In genomic region chr2:128523425-128524108, GRCm38 (mm10) we compare ENCODE assay signal across 20 mouse cellular contexts.
A peak's percentile ranks its signal among the peaks of the same experiment; 100 is the strongest.
DNase-seq lines count a peak whose midpoint lies in the region; ATAC-seq and TF ChIP-seq lines count a peak whose summit lies in the region.
"Had no signal": no experiment of that assay in that cellular context is flagged by ENCODE, and none has a peak within 500 bp of the region (broad histone marks: within the 10 kb centered on the region; RNA-seq: fewer than 3 reads in every experiment).

No protein-coding gene starts in this region.

- H3K4me2 ChIP-seq in embryonic facial prominence, embryonic 12.5 days (replicated peaks): no peak overlapping the region
- no peak overlapping the region for H3K4me2 ChIP-seq in lung, embryonic 15.5 days
- no peak overlapping the region for H3K4me2 ChIP-seq in lung, postnatal 0 days (replicated peaks; ENCODE audit: low read depth, low read length)
- H3K4me2 ChIP-seq in limb, embryonic 14.5 days (replicated peaks; ENCODE audit: low read depth, low read length, severe bottlenecking): no peak overlapping the region
- H3K4me2 ChIP-seq: heart, embryonic 15.5 days; hindbrain, embryonic 13.5 days; liver, embryonic 15.5 days; midbrain, embryonic 11.5 days had no signal

- no peak overlapping the region for H3K9ac ChIP-seq in embryonic facial prominence, embryonic 12.5 days
- H3K9ac ChIP-seq in lung, embryonic 15.5 days: no peak overlapping the region
- H3K9ac ChIP-seq in lung, postnatal 0 days (replicated peaks; ENCODE audit: low read depth): no peak overlapping the region
- H3K9ac ChIP-seq in limb, embryonic 14.5 days (ENCODE audit: low read depth, low read length, severe bottlenecking): no peak overlapping the region
- H3K9ac ChIP-seq: forebrain, postnatal 0 days; heart, embryonic 15.5 days; hindbrain, embryonic 13.5 days; liver, embryonic 15.5 days had no signal

- H3K4me3 ChIP-seq in embryonic facial prominence, embryonic 12.5 days: no peak overlapping the region
- H3K4me3 ChIP-seq in embryonic facial prominence, embryonic 10.5 days: no peak overlapping the region
- H3K4me3 ChIP-seq in lung, embryonic 15.5 days: no peak overlapping the region
- H3K4me3 ChIP-seq in lung, postnatal 0 days (ENCODE audit: low read depth, low read length): no peak overlapping the region
- H3K4me3 ChIP-seq in embryonic fibroblast, embryonic 13.5 days (ENCODE audit: insufficient read depth, low read length): no peak overlapping the region
- no peak overlapping the region for H3K4me3 ChIP-seq in limb, embryonic 14.5 days (replicated peaks; ENCODE audit: low read length)
- H3K4me3 ChIP-seq: erythroblast, embryonic 14.5 days; heart, embryonic 15.5 days; hindbrain, embryonic 13.5 days; liver, embryonic 15.5 days had no signal

- intact Hi-C loops in left cerebral cortex, postnatal 25 days (cut with DNase I): no loop called here

- no peaks in the 10 kb centered on the region for H3K27me3 ChIP-seq in embryonic facial prominence, embryonic 12.5 days
- H3K27me3 ChIP-seq in embryonic facial prominence, embryonic 10.5 days (replicated peaks; ENCODE audit: low read depth, poor library complexity, severe bottlenecking): no peaks in the 10 kb centered on the region
- H3K27me3 ChIP-seq in lung, embryonic 15.5 days: no peaks in the 10 kb centered on the region
- H3K27me3 ChIP-seq in lung, postnatal 0 days (replicated peaks; ENCODE audit: insufficient read depth, low read length): no peaks in the 10 kb centered on the region
- H3K27me3 ChIP-seq in limb, embryonic 14.5 days (ENCODE audit: control insufficient read depth, insufficient read depth, low read length): no peaks in the 10 kb centered on the region
- H3K27me3 ChIP-seq: heart, embryonic 15.5 days; hindbrain, embryonic 13.5 days; liver, embryonic 15.5 days had no signal

- H3K9me3 ChIP-seq in embryonic facial prominence, embryonic 12.5 days: no peaks in the 10 kb centered on the region
- H3K9me3 ChIP-seq in embryonic facial prominence, embryonic 10.5 days: no peaks in the 10 kb centered on the region
- no peaks in the 10 kb centered on the region for H3K9me3 ChIP-seq in lung, embryonic 15.5 days
- H3K9me3 ChIP-seq in lung, postnatal 0 days (ENCODE audit: low read length): no peaks in the 10 kb centered on the region
- H3K9me3 ChIP-seq in limb, embryonic 14.5 days (ENCODE audit: control insufficient read depth, low read length): no peaks in the 10 kb centered on the region
- H3K9me3 ChIP-seq: heart, embryonic 15.5 days; hindbrain, embryonic 13.5 days; liver, embryonic 15.5 days had no signal

- 56% methylated on average over 4 of the region's 4 CpGs for WGBS in embryonic facial prominence, embryonic 12.5 days
- 71% methylated on average over 4 of the region's 4 CpGs for WGBS in embryonic facial prominence, embryonic 10.5 days
- 61% methylated on average over 4 of the region's 4 CpGs for WGBS in lung, embryonic 15.5 days
- WGBS in lung, postnatal 0 days: 57% methylated on average over 4 of the region's 4 CpGs
- 35% methylated on average over 4 of the region's 4 CpGs for WGBS in limb, embryonic 14.5 days

- no peak for TF ChIP-seq CTCF in lung, postnatal 0 days (IDR thresholded peaks at IDR 0.05)
- no peak for TF ChIP-seq CTCF in embryonic fibroblast, embryonic 13.5 days (IDR thresholded peaks at IDR 0.05; ENCODE audit: borderline replicate concordance, insufficient read depth, low read length)

- H3K27ac ChIP-seq in embryonic facial prominence, embryonic 12.5 days: 0 out of 2 replicates have a peak overlapping the region, but pooled peaks have one; percentile 3
- H3K27ac ChIP-seq in embryonic facial prominence, embryonic 10.5 days (replicated peaks): no peak overlapping the region
- peak overlapping the region; percentile 30; the same call in 1 of the 2 replicates for H3K27ac ChIP-seq in lung, embryonic 15.5 days
- no peak overlapping the region for H3K27ac ChIP-seq in lung, postnatal 0 days (ENCODE audit: low read length)
- peak overlapping the region; percentile 60 for H3K27ac ChIP-seq in embryonic fibroblast, embryonic 13.5 days (ENCODE audit: insufficient read depth, low read length)
- H3K27ac ChIP-seq in limb, embryonic 14.5 days (replicated peaks; ENCODE audit: low read depth, low read length): peak overlapping the region; percentile 40
- H3K27ac ChIP-seq: heart, embryonic 15.5 days; hindbrain, embryonic 13.5 days; liver, embryonic 15.5 days; macrophage had no signal

- H3K36me3 ChIP-seq in embryonic facial prominence, embryonic 12.5 days: no peaks in the 10 kb centered on the region
- no peaks in the 10 kb centered on the region for H3K36me3 ChIP-seq in embryonic facial prominence, embryonic 10.5 days (replicated peaks)
- H3K36me3 ChIP-seq in lung, embryonic 15.5 days: no peaks in the 10 kb centered on the region
- H3K36me3 ChIP-seq in lung, postnatal 0 days (ENCODE audit: insufficient read depth, low read length): no peaks in the 10 kb centered on the region
- no peaks in the 10 kb centered on the region for H3K36me3 ChIP-seq in limb, embryonic 14.5 days (ENCODE audit: control insufficient read depth, insufficient read depth, low read length)
- H3K36me3 ChIP-seq: heart, embryonic 15.5 days; hindbrain, embryonic 13.5 days; liver, embryonic 15.5 days had no signal

- no peaks in the 10 kb centered on the region for H3K4me1 ChIP-seq in embryonic facial prominence, embryonic 12.5 days
- no peaks in the 10 kb centered on the region for H3K4me1 ChIP-seq in embryonic facial prominence, embryonic 10.5 days
- H3K4me1 ChIP-seq in lung, embryonic 15.5 days: peaks cover 45% of the 10 kb centered on the region
- H3K4me1 ChIP-seq in lung, postnatal 0 days (ENCODE audit: insufficient read depth, low read depth, low read length): peaks cover 8% of the 10 kb centered on the region; the same call in 1 of the 2 replicates
- H3K4me1 ChIP-seq in embryonic fibroblast, embryonic 13.5 days (ENCODE audit: control insufficient read depth, insufficient read depth, low read length): peaks cover 8% of the 10 kb centered on the region; the same call in 1 of the 2 replicates
- peaks cover 39% of the 10 kb centered on the region for H3K4me1 ChIP-seq in limb, embryonic 14.5 days (ENCODE audit: control insufficient read depth, insufficient read depth, low read length)
- H3K4me1 ChIP-seq: heart, embryonic 15.5 days; hindbrain, embryonic 13.5 days; liver, embryonic 15.5 days had no signal

- ATAC-seq in embryonic facial prominence, embryonic 12.5 days (ENCODE audit: insufficient number of reproducible peaks, insufficient read depth, low FRiP score, low TSS enrichment): no peak
- ATAC-seq in lung, embryonic 15.5 days (ENCODE audit: borderline replicate concordance, extremely low read depth, low FRiP score, low TSS enrichment): no peak
- no peak for ATAC-seq in lung, postnatal 0 days
- ATAC-seq in limb, embryonic 14.5 days (ENCODE audit: low FRiP score, low read depth): no peak
- ATAC-seq: forebrain, postnatal 0 days had no signal

- no peak for TF ChIP-seq EP300 in lung, postnatal 0 days (IDR thresholded peaks at IDR 0.05)

- TF ChIP-seq POLR2A in embryonic fibroblast, embryonic 13.5 days (IDR thresholded peaks at IDR 0.05; ENCODE audit: low read depth, low read length): no peak
- no peak for TF ChIP-seq POLR2A in limb, embryonic 14.5 days (IDR thresholded peaks at IDR 0.05; ENCODE audit: borderline replicate concordance, extremely low read depth, insufficient read depth, insufficient read length)

- DNase-seq in embryonic facial prominence, embryonic 10.5 days (ENCODE audit: low spot score): no peak
- DNase-seq in lung, postnatal 0 days (ENCODE audit: low spot score): no peak
- peak; percentile 79 for DNase-seq in limb, embryonic 14.5 days (ENCODE audit: low spot score)
- DNase-seq in left cerebral cortex, postnatal 25 days (ENCODE audit: low spot score in 2 of 2): no peak
- DNase-seq in layer of hippocampus, postnatal 36 days: no peak
- DNase-seq: adrenal gland, postnatal 14 days; cerebellum, adult 2 months; forebrain, postnatal 0 days; kidney, postnatal 4 days; right cerebral cortex, adult 18-20 months; spleen, adult 18-20 months had no signal

Comparison
In these comparisons a context has a peak if more than half of its experiments do, and no peak if none do; other contexts are left out.
1. H3K27ac ChIP-seq: peak in embryonic facial prominence, embryonic 12.5 days (single experiment), lung, embryonic 15.5 days (single experiment), embryonic fibroblast, embryonic 13.5 days (single experiment) and limb, embryonic 14.5 days (single experiment); none in embryonic facial prominence, embryonic 10.5 days (single experiment) and lung, postnatal 0 days (single experiment).